Comparison of ENCODE assay signal across 8 mouse cellular contexts in genomic region chr13:102693341-102693801, GRCm38 (mm10). TPM values are rescaled to one million over a fixed set of nuclear protein-coding genes. Genes with fewer than 3 reads are reported as not detected.
DNase-seq lines count a peak whose midpoint lies in the region; ATAC-seq and TF ChIP-seq lines count a peak whose summit lies in the region.
"Had no signal": no experiment of that assay in that cellular context is flagged by ENCODE, and none has a peak within 500 bp of the region (broad histone marks: within the 10 kb centered on the region; RNA-seq: fewer than 3 reads in every experiment).

Gene Cd180 (plus strand): TSS chr13:102693558.

- ATAC-seq in megakaryocyte progenitor cell, adult 5-6 weeks (replicated peaks; ENCODE audit: poor library complexity): peak; percentile 42
- no peak for ATAC-seq in forebrain, embryonic 14.5 days

- no peak within 1 kb of the TSS for H3K4me2 ChIP-seq in forebrain, embryonic 14.5 days (ENCODE audit: low read length)
- H3K4me2 ChIP-seq: neural tube, embryonic 12.5 days had no signal

- 3% methylated on average over 8 of the region's 8 CpGs for WGBS in bone marrow, adult 2 months
- 87% methylated on average over 8 of the region's 8 CpGs for WGBS in forebrain, embryonic 14.5 days

- H3K36me3 ChIP-seq in forebrain, embryonic 14.5 days (ENCODE audit: control insufficient read depth, insufficient read depth, low read length): no peaks in the 10 kb centered on the region
- H3K36me3 ChIP-seq: neural tube, embryonic 12.5 days had no signal

- peak within 1 kb of the TSS; percentile 37; the same call in 1 of the 2 replicates for H3K27ac ChIP-seq in layer of hippocampus, adult 2 months
- peak within 1 kb of the TSS; percentile 92 for H3K27ac ChIP-seq in bone marrow, adult 2 months (ENCODE audit: control insufficient read depth, insufficient read depth, low read depth, low read length, poor library complexity)
- H3K27ac ChIP-seq in forebrain, embryonic 14.5 days (ENCODE audit: low read depth, low read length): no peak within 1 kb of the TSS
- H3K27ac ChIP-seq: neural tube, embryonic 12.5 days had no signal

- no peak within 1 kb of the TSS for H3K9ac ChIP-seq in forebrain, embryonic 14.5 days (ENCODE audit: low read length)
- H3K9ac ChIP-seq: neural tube, embryonic 12.5 days had no signal

- H3K4me3 ChIP-seq in layer of hippocampus, adult 2 months: no peak within 1 kb of the TSS
- peak within 1 kb of the TSS; percentile 70 for H3K4me3 ChIP-seq in bone marrow, adult 2 months (replicated peaks; ENCODE audit: control insufficient read depth, low read depth, low read length)
- H3K4me3 ChIP-seq in forebrain, embryonic 14.5 days (ENCODE audit: low read depth, low read length): no peak within 1 kb of the TSS
- H3K4me3 ChIP-seq: neural tube, embryonic 12.5 days had no signal

- no peaks in the 10 kb centered on the region for H3K9me3 ChIP-seq in forebrain, embryonic 14.5 days (replicated peaks; ENCODE audit: control insufficient read depth, low read length)
- H3K9me3 ChIP-seq: neural tube, embryonic 12.5 days had no signal

- H3K4me1 ChIP-seq in bone marrow, adult 2 months (ENCODE audit: control insufficient read depth, insufficient read depth, low read length): peaks cover 7% of the 10 kb centered on the region
- peaks cover 3% of the 10 kb centered on the region; the same call in 1 of the 2 replicates for H3K4me1 ChIP-seq in forebrain, embryonic 14.5 days (ENCODE audit: control insufficient read depth, insufficient read depth, low read length)

- H3K27me3 ChIP-seq in forebrain, embryonic 14.5 days (replicated peaks; ENCODE audit: control insufficient read depth, insufficient read depth, low read length): no peaks in the 10 kb centered on the region
- H3K27me3 ChIP-seq: neural tube, embryonic 12.5 days had no signal

- DNase-seq in layer of hippocampus, adult 2 months (ENCODE audit: low spot score in 2 of 2): no peak
- no peak for DNase-seq in layer of hippocampus, adult 9-10 months (ENCODE audit: low spot score)
- peak; percentile 26 to 34 for DNase-seq in heart, postnatal 36 days
- no peak for DNase-seq in forebrain, embryonic 14.5 days (ENCODE audit: low spot score)
- no peak for DNase-seq in layer of hippocampus, adult 8-10 months (ENCODE audit: low spot score in 2 of 2)

- intact Hi-C loops in heart, postnatal 36 days (cut with DNase I): no loop called here

- no peak for TF ChIP-seq CTCF in layer of hippocampus, adult 2 months (conservative IDR thresholded peaks at IDR 0.05)
- no peak for TF ChIP-seq CTCF in bone marrow, adult 2 months (IDR thresholded peaks at IDR 0.05; ENCODE audit: control insufficient read depth, insufficient read depth, low read length)

- no peak for TF ChIP-seq POLR2A in bone marrow, adult 2 months (IDR thresholded peaks at IDR 0.05; ENCODE audit: borderline replicate concordance, control insufficient read depth, low read depth, low read length)

RNA-seq across cellular contexts. Expression of gene Cd180, which starts in this region (rescaled TPM):
- total RNA-seq in layer of hippocampus, adult 2 months (2021): 1 to 10 TPM; 2.1 to 2.4 TPM
- 5.5 and 9.8 TPM in 2 replicates for polyA plus RNA-seq in bone marrow, adult 2 months (2011; ENCODE audit: insufficient read depth, insufficient read length, low replicate concordance, missing spikeins)
- total RNA-seq in heart, postnatal 36 days (2021): 1 to 10 TPM; 1.1 TPM
- total RNA-seq in megakaryocyte progenitor cell, adult 5-6 weeks (2015): 47.1 and 51.5 TPM in 2 replicates
- total RNA-seq in megakaryocyte progenitor cell, adult 5-6 weeks (2017): 11.2 and 14.5 TPM in 2 replicates
- 0.66 and 1.8 TPM in 2 replicates for polyA plus RNA-seq in forebrain, embryonic 14.5 days (2014; fragmentation: Nextera tagmentation; extraction: Ambion mirVana)
- 10 to 100 TPM in 2 of 4 experiments, 1 to 10 TPM in 2; 1.2 to 23.8 (median 10.5) TPM for total RNA-seq in layer of hippocampus, adult 8-10 months (2022)

Comparison
In these comparisons a context has a peak if more than half of its experiments do, and no peak if none do; other contexts are left out.
1. DNase-seq: peak in heart, postnatal 36 days (2 of 2); none in layer of hippocampus, adult 2 months (0 of 2), layer of hippocampus, adult 9-10 months (single experiment), forebrain, embryonic 14.5 days (single experiment) and layer of hippocampus, adult 8-10 months (0 of 2).